Mouse (Mus musculus) hindbrain, embryonic 10.5 days (tissue): ENCODE results near the gene Odf3b. TPM values are rescaled to one million over a fixed set of nuclear protein-coding genes. Genes with fewer than 3 reads are reported as not detected.

Experiments
- DNase-seq: peaks from one replicate; pipeline ENCODE4 v3.0.0-alpha.2; 2017; ENCODE audit warnings: low spot score
- H3K27ac ChIP-seq: fragments of 300-500 bp; sonication (generic); 2 replicates; pipeline ENCODE4 v1.5.1; 2016; ENCODE audit warnings: mild to moderate bottlenecking, moderate library complexity
- H3K27me3 ChIP-seq: fragments of 300-500 bp; sonication (generic); 2 replicates; pipeline ENCODE4 v1.6.1; 2016; ENCODE audit warnings: mild to moderate bottlenecking; ENCODE audit not compliant: poor library complexity, insufficient read depth, severe bottlenecking
- H3K36me3 ChIP-seq: fragments of 300-500 bp; sonication (generic); 2 replicates; pipeline ENCODE4 v1.6.1; 2016; ENCODE audit warnings: mild to moderate bottlenecking, moderate library complexity
- H3K4me1 ChIP-seq: fragments of 300-500 bp; sonication (generic); replicated peaks from 2 replicates; pipeline ENCODE4 v1.6.1; 2016; ENCODE audit warnings: mild to moderate bottlenecking
- H3K4me3 ChIP-seq: fragments of 300-500 bp; sonication (generic); 2 replicates; pipeline ENCODE4 v1.5.1; 2016; ENCODE audit warnings: mild to moderate bottlenecking, moderate library complexity
- H3K9me3 ChIP-seq: fragments of 300-500 bp; sonication (generic); 2 replicates; pipeline ENCODE4 v1.6.1; 2016; ENCODE audit warnings: mild to moderate bottlenecking, moderate library complexity
- WGBS: fragments of 180-500 bp; shearing (Covaris S2); methylation state at CpG from one replicate; pipeline ENCODE4 v1.1.7; 2016; 5-methylcytosine and 5-hydroxymethylcytosine counted together
- polyA plus RNA-seq: library from polyadenylated mRNA; unstranded; fragments of >200 nt; fragmentation: Nextera tagmentation; extraction: Ambion mirVana; gene quantifications from 2 replicates; pipeline ENCODE4 v1.2.1, GENCODE M21; 2016

Odf3b gene
- polyA plus RNA-seq, 1 experiment from 2014 or later: 3.3 TPM

GRCm38 (mm10) chr15:89350447-89350846, 28.6 kb downstream of the Odf3b start:
- no peak for DNase-seq
- H3K4me1 ChIP-seq: peaks cover 17% of the 10 kb centered on the region
- no peak overlapping the region for H3K4me3 ChIP-seq
- no peaks in the 10 kb centered on the region for H3K27me3 ChIP-seq
- H3K9me3 ChIP-seq: no peaks in the 10 kb centered on the region
- 82% methylated on average over 5 of the region's 5 CpGs for WGBS
- peaks cover 44% of the 10 kb centered on the region for H3K36me3 ChIP-seq
- H3K27ac ChIP-seq: no peak overlapping the region

- no peaks in the 10 kb centered on the region for H3K9me3 ChIP-seq
- 86% methylated on average over 3 of the region's 3 CpGs for WGBS
- H3K27ac ChIP-seq: no peak overlapping the region
- H3K4me1 ChIP-seq: no peaks in the 10 kb centered on the region
- H3K4me3 ChIP-seq: no peak overlapping the region
- no peak for DNase-seq
- no peaks in the 10 kb centered on the region for H3K27me3 ChIP-seq
- no peaks in the 10 kb centered on the region for H3K36me3 ChIP-seq
Observed at GRCm38 (mm10) chr15:89343325-89343724, 35.8 kb downstream of the Odf3b start.

- H3K27ac ChIP-seq: no peak overlapping the region
- no peaks in the 10 kb centered on the region for H3K36me3 ChIP-seq
- H3K9me3 ChIP-seq: no peaks in the 10 kb centered on the region
- 32% methylated on average over 1 of the region's 1 CpGs for WGBS
- H3K4me3 ChIP-seq: no peak overlapping the region
- H3K27me3 ChIP-seq: no peaks in the 10 kb centered on the region
- DNase-seq: no peak
- no peaks in the 10 kb centered on the region for H3K4me1 ChIP-seq
Observed at GRCm38 (mm10) chr15:89341678-89342077, 37.4 kb downstream of the Odf3b start.

- no peaks in the 10 kb centered on the region for H3K4me1 ChIP-seq
- no peaks in the 10 kb centered on the region for H3K27me3 ChIP-seq
- H3K4me3 ChIP-seq: no peak overlapping the region
- H3K9me3 ChIP-seq: no peaks in the 10 kb centered on the region
- WGBS: 83% methylated on average over 3 of the region's 3 CpGs
- no peak for DNase-seq
- no peaks in the 10 kb centered on the region for H3K36me3 ChIP-seq
- no peak overlapping the region for H3K27ac ChIP-seq
Observed at GRCm38 (mm10) chr15:89340136-89340535, 38.9 kb downstream of the Odf3b start.

- no peak for DNase-seq
- Histone ChIP-seq H3K27me3 (no peaks in the 10 kb centered on the region), H3K4me1 (no peaks in the 10 kb centered on the region), H3K27ac (no peak overlapping the region), H3K9me3 (no peaks in the 10 kb centered on the region), H3K4me3 (no peak overlapping the region), H3K36me3 (no peaks in the 10 kb centered on the region)
- WGBS: 87% methylated on average over 2 of the region's 2 CpGs
Observed at GRCm38 (mm10) chr15:89339696-89340095, 39.4 kb downstream of the Odf3b start.

- no peaks in the 10 kb centered on the region for H3K9me3 ChIP-seq
- DNase-seq: no peak
- 88% methylated on average over 14 of the region's 14 CpGs for WGBS
Observed at GRCm38 (mm10) chr15:89336422-89336821, 42.7 kb downstream of the Odf3b start.

GRCm38 (mm10) chr15:89334774-89335537, 44.1 kb downstream of the Odf3b start:
- H3K27ac ChIP-seq: no peak overlapping the region
- no peaks in the 10 kb centered on the region for H3K36me3 ChIP-seq
- no peaks in the 10 kb centered on the region for H3K4me1 ChIP-seq
- H3K4me3 ChIP-seq: no peak overlapping the region
- 83% methylated on average over 17 of the region's 17 CpGs for WGBS
- DNase-seq: no peak
- H3K27me3 ChIP-seq: no peaks in the 10 kb centered on the region
- H3K9me3 ChIP-seq: no peaks in the 10 kb centered on the region

More at GRCm38 (mm10) chr15:89336422-89336821, 42.7 kb downstream of the Odf3b start:
- Histone ChIP-seq H3K27ac (no peak overlapping the region), H3K4me1 (no peaks in the 10 kb centered on the region), H3K27me3 (no peaks in the 10 kb centered on the region), H3K4me3 (no peak overlapping the region), H3K36me3 (no peaks in the 10 kb centered on the region)

GRCm38 (mm10) chr15:89334271-89334670, 44.8 kb downstream of the Odf3b start, which contains the start of gene Miox:
Gene Miox (plus strand): TSS chr15:89334398.
- Histone ChIP-seq H3K9me3 (no peaks in the 10 kb centered on the region), H3K4me1 (no peaks in the 10 kb centered on the region), H3K27ac (no peak within 1 kb of the TSS), H3K4me3 (no peak within 1 kb of the TSS), H3K36me3 (no peaks in the 10 kb centered on the region), H3K27me3 (no peaks in the 10 kb centered on the region)
- no peak for DNase-seq
- WGBS: 91% methylated on average over 7 of the region's 7 CpGs

Other genes with a start within 250 kb of the Odf3b start
- gene Mapk12, start 238.6 kb downstream of the Odf3b start, polyA plus RNA-seq: 23.7 and 28.5 TPM in 2 replicates
- gene Mapk11, start 229.7 kb downstream of the Odf3b start, polyA plus RNA-seq: 34.9 and 46.6 TPM in 2 replicates
- 133 and 155 TPM in 2 replicates for gene Plxnb2, start 198.5 kb downstream of the Odf3b start, polyA plus RNA-seq
- 29.7 and 40.1 TPM in 2 replicates for gene Dennd6b, start 182.8 kb downstream of the Odf3b start, polyA plus RNA-seq
- gene Ppp6r2, start 167.7 kb downstream of the Odf3b start, polyA plus RNA-seq: 27.2 and 45.7 TPM in 2 replicates
- gene Sbf1, start 64.0 kb downstream of the Odf3b start, polyA plus RNA-seq: 92.5 and 103 TPM in 2 replicates
- gene Adm2, start 56.6 kb downstream of the Odf3b start, polyA plus RNA-seq: 0.25 and 0.27 TPM in 2 replicates
- gene Miox, start 44.9 kb downstream of the Odf3b start, polyA plus RNA-seq: not detected in 2 replicates
- gene Lmf2, start 23.6 kb downstream of the Odf3b start, polyA plus RNA-seq: 49.2 and 52.0 TPM in 2 replicates
- gene Ncaph2, start 23.6 kb downstream of the Odf3b start, polyA plus RNA-seq: 187 and 194 TPM in 2 replicates
- gene Sco2, start 5.4 kb downstream of the Odf3b start, polyA plus RNA-seq: 6.9 and 8.3 TPM in 2 replicates
- gene Tymp, start 2.2 kb downstream of the Odf3b start, polyA plus RNA-seq: 1.3 and 2.1 TPM in 2 replicates
- gene Klhdc7b, start 5.6 kb upstream of the Odf3b start, polyA plus RNA-seq: not detected in 2 replicates
- not detected in 2 replicates for gene Syce3, start 31.2 kb upstream of the Odf3b start, polyA plus RNA-seq
- gene Cpt1b, start 46.6 kb upstream of the Odf3b start, polyA plus RNA-seq: 0.82 and 1.5 TPM in 2 replicates
- gene C730034F03Rik, start 50.3 kb upstream of the Odf3b start, polyA plus RNA-seq: 3.8 and 6.5 TPM in 2 replicates
- not detected in 2 replicates for gene Gm44502, start 50.4 kb upstream of the Odf3b start, polyA plus RNA-seq
- gene Chkb, start 50.6 kb upstream of the Odf3b start, polyA plus RNA-seq: 50.9 and 64.1 TPM in 2 replicates
- gene Mapk8ip2, start 74.6 kb upstream of the Odf3b start, polyA plus RNA-seq: 22.2 and 40.3 TPM in 2 replicates
- gene Arsa, start 98.1 kb upstream of the Odf3b start, polyA plus RNA-seq: 14.3 and 14.8 TPM in 2 replicates
- 2.8 and 3.5 TPM in 2 replicates for gene Shank3, start 120.3 kb upstream of the Odf3b start, polyA plus RNA-seq
- gene Acr, start 189.0 kb upstream of the Odf3b start, polyA plus RNA-seq: 0.19 and 0.38 TPM in 2 replicates
- gene Rabl2, start 212.6 kb upstream of the Odf3b start, polyA plus RNA-seq: 76.7 and 88.1 TPM in 2 replicates